Mouse (Mus musculus) testis, adult 2 months (tissue): Measurements from ENCODE around the gene Rbms1. TPM values are rescaled to one million over a fixed set of nuclear protein-coding genes. Genes with fewer than 3 reads are reported as not detected.

Source experiments
- H3K27ac ChIP-seq: fragments of 200-500 bp; 2 replicates; pipeline ENCODE4 v1.5.1; 2012; ENCODE audit warnings: low read depth, low read length; ENCODE audit not compliant: control insufficient read depth, insufficient read depth
- H3K27me3 ChIP-seq: fragments of 200-500 bp; 2 replicates; pipeline ENCODE4 v1.6.1; 2012; ENCODE audit warnings: mild to moderate bottlenecking, low read length, moderate library complexity; ENCODE audit not compliant: control insufficient read depth, insufficient read depth
- H3K36me3 ChIP-seq: fragments of 200-500 bp; 2 replicates; pipeline ENCODE4 v1.6.1; 2012; ENCODE audit warnings: mild to moderate bottlenecking, low read length; ENCODE audit not compliant: control insufficient read depth, insufficient read depth
- H3K4me1 ChIP-seq: fragments of 200-500 bp; 2 replicates; pipeline ENCODE4 v1.6.1; 2012; ENCODE audit warnings: low read length; ENCODE audit not compliant: control insufficient read depth, insufficient read depth
- H3K4me3 ChIP-seq: fragments of 200-500 bp; 2 replicates; pipeline ENCODE4 v1.5.1; 2012; ENCODE audit warnings: low read depth, mild to moderate bottlenecking, low read length, moderate library complexity, mixed read lengths; ENCODE audit not compliant: control insufficient read depth
- CTCF ChIP-seq: fragments of 200-500 bp; IDR thresholded peaks from 2 replicates; pipeline ENCODE4 v1.5.1; 2012; ENCODE audit warnings: low read depth, mild to moderate bottlenecking, inconsistent platforms, low read length, moderate library complexity; ENCODE audit not compliant: control insufficient read depth, insufficient read depth, insufficient replicate concordance
- POLR2A ChIP-seq: fragments of 200-500 bp; IDR thresholded peaks from 2 replicates; pipeline ENCODE4 v1.6.1; 2012; ENCODE audit warnings: low read depth, mild to moderate bottlenecking, inconsistent platforms, low read length, moderate library complexity; ENCODE audit not compliant: control insufficient read depth
- polyA plus RNA-seq: library from polyadenylated mRNA; depleted of rRNA; stranded (reverse); fragments of >200 nt; gene quantifications from 2 replicates; pipeline ENCODE4 v1.2.3, GENCODE M21; 2012

Gene Rbms1
- polyA plus RNA-seq, 1 experiment, result 284 TPM

DNA sequence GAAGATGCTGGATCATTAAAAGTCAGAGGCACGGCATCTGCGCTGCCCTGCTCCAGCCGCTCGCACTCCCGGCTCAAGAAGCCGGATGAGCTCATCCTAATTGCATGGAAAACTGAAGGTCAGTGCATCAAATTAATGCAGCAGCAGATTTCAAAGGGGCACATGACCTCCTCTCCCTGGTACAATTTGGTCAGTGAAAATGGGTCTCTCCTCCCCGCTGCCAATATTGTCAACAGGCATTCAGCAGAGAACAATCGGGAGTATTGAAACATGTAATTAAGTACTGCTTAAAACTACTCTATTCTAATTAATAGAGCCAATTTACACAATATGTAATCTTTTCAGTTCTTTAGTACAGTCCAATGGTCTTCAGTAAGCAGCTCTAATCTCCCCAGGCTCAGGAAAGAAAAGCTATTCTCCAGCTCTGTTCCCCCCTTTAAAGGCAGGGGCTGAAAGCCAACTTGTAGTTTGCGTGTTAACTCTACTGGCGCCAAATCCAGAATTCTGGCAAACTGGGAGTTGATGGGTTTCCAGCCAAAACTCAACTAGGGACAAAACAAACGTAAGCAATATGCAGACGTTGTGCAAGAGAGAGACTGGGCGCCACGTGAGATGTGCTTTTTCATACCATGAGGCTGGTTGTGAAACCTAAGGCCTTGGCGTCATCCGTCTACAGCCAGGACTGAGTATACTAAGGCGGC, 165.9 kb downstream of the Rbms1 start:
- peak overlapping the region; percentile 5; the same call in 1 of the 2 replicates for H3K27ac ChIP-seq
- no peaks in the 10 kb centered on the region for H3K36me3 ChIP-seq
- no peaks in the 10 kb centered on the region for H3K27me3 ChIP-seq
- TF ChIP-seq POLR2A (no peak), CTCF (no peak)
- H3K4me1 ChIP-seq, result no peaks in the 10 kb centered on the region
- no peak overlapping the region for H3K4me3 ChIP-seq

DNA sequence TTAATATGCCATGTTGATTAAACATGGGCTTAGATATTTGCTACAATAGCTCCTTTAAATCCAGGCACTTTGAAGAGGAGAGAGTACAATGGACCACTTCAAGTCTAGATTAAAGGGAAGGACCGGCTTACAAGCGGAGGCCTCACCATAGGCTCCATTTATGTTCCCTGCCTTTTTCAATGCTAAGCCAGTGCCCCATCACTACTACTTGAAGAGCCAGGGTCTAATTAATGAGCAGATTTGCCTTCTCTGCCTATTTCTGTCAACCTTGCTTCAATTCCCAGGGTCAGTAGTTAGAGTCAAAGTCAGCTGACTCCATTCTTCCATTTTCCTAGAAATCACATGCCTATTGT, 166.4 kb downstream of the Rbms1 start:
- TF ChIP-seq POLR2A (no peak), CTCF (no peak)
- Histone ChIP-seq H3K27me3 (no peaks in the 10 kb centered on the region), H3K27ac (no peak overlapping the region; the same call in 1 of the 2 replicates), H3K4me1 (no peaks in the 10 kb centered on the region), H3K4me3 (no peak overlapping the region), H3K36me3 (no peaks in the 10 kb centered on the region)

DNA sequence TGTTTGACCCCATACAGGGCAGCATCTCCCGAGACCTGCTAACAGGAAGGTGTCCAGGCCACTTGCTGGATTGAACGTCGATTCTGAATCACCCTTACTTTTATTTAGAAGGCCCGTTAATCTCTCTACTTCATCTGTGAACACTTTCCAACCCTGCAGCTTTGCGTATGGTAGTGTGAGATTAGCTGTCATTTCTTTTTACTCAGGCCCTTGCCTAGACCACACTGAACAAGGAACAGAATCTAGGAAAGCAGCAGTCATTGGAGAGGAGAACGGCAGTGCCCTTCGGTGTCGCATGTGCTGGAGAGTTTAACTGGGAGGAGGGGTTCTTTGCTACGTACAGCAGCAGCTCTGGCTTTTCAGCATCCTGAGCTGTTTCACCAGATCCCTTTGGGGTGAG, 167.1 kb downstream of the Rbms1 start:
- Histone ChIP-seq H3K27me3 (no peaks in the 10 kb centered on the region), H3K36me3 (no peaks in the 10 kb centered on the region), H3K4me3 (no peak overlapping the region), H3K27ac (no peak overlapping the region), H3K4me1 (no peaks in the 10 kb centered on the region)
- TF ChIP-seq POLR2A (no peak), CTCF (no peak)

DNA sequence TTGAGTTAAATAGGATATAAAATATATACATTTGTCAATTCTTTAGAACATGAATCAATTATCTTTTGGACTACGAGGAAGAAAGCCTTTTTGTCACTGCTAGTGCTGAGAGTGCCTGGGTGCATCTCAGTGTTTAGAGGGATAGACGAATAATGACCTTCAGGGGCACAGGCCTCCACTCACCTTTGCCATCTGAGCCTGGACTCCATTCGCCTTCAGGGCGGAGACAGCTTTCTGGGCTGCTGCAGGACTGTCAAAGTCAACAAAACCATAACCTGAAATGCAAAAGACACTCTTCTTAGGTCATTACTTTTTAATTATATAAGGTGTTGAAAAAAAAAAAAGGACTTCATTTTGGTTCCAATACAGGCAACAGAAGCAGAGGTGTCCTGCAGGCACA, 170.5 kb downstream of the Rbms1 start:
- Histone ChIP-seq H3K36me3 (no peaks in the 10 kb centered on the region), H3K4me1 (no peaks in the 10 kb centered on the region), H3K27ac (no peak overlapping the region), H3K4me3 (no peak overlapping the region), H3K27me3 (no peaks in the 10 kb centered on the region)
- TF ChIP-seq POLR2A (no peak), CTCF (no peak)

DNA sequence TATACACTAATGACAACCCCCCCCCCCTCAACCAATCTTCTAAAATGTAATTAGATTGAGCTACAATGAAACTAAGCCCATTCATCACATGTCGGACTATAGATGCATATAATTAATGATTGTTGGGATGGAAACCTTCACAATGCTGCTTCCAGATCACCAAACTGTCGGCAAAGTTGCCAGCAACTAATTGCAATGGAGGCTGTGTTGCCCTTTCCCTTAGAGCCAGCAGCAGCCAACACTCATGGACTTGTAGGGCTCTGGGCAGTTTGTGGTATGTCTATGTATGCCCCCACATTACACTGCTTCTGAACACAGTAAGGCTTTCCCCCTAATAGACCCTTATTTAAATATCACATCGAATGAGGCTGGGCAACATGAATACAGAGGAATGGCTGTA, 173.9 kb downstream of the Rbms1 start:
- TF ChIP-seq POLR2A (no peak), CTCF (no peak)
- Histone ChIP-seq H3K27ac (no peak overlapping the region), H3K4me3 (no peak overlapping the region), H3K4me1 (no peaks in the 10 kb centered on the region), H3K36me3 (no peaks in the 10 kb centered on the region), H3K27me3 (no peaks in the 10 kb centered on the region)

DNA sequence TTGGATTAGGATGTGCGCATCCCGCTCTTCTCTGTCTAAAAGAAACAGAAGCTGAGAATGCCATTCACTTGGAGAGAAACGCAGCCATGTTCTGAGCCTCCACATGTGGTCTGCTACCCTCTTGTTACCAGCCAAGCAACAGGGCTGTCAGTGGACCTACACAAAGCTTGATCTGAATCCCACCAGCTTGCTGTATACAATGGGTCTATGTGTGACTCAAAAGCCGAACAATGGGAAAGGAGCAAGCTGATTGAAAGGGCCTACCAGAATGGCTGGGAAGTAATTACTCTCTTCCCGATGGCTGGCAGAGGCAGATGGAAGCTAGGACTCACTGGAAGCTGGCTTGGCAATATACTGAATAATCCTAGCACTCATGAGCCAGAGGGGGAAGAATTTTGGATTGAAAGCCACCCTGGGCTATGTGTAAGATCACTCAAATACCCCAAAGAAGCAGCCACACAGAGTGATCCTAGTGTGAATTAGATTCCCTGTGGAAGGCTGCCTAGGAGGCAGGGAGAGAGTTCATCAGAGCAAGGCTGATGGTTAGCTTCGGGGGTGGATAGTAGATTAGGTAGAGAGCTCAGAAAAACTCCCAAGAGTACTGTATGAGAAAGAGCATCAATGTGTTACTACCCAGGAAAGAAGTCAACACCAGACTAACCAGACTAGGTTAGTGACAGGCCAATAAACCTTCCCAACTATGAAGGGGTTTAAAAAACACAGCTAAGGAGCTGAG, 174.7 kb downstream of the Rbms1 start:
- Histone ChIP-seq H3K27ac (no peak overlapping the region), H3K4me3 (no peak overlapping the region), H3K27me3 (no peaks in the 10 kb centered on the region), H3K36me3 (no peaks in the 10 kb centered on the region), H3K4me1 (no peaks in the 10 kb centered on the region)
- TF ChIP-seq CTCF, result no peak
- no peak for TF ChIP-seq POLR2A

DNA sequence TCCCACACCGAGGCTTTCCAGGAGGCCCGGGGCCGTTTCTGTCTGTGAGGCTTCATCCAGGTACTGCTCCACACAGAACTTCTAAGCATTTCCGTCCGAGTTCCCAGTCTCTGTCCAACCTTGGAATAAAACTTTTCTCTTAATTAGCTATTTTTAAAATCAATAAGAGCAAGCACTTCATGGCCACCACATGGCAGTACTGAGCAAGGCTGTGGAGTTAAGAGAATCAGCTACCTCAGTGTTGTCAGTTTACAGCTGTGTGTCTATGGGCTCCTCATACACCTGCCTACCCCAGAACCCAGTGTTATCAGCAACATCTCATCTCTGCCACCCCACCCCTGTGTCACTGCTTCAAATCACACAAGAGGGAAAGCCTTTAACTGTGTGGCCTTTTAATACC, 175.9 kb downstream of the Rbms1 start:
- no peaks in the 10 kb centered on the region for H3K27me3 ChIP-seq
- no peaks in the 10 kb centered on the region for H3K36me3 ChIP-seq
- no peaks in the 10 kb centered on the region for H3K4me1 ChIP-seq
- H3K4me3 ChIP-seq, result no peak overlapping the region
- TF ChIP-seq CTCF (no peak), POLR2A (no peak)
- no peak overlapping the region for H3K27ac ChIP-seq

DNA sequence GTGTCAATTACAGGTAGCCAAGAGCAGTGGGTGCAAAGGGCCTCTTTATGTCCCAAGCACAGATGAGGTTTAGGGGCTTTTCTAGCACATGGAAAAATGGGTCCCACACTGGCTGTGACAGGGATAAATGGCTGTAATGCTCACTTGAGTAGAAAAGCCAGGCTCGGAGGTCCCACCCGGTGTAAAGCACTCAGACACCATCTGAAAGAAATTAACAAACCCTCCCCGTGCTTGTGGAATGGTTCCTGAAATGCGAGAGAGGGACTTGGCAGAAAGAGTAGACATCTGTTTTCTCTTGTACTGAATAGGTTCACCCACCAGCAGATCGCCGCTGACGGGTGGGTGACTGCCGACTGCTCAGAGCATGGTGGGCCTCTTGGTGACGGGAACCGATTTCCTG, 176.7 kb downstream of the Rbms1 start:
- no peak overlapping the region for H3K27ac ChIP-seq
- no peak overlapping the region for H3K4me3 ChIP-seq
- no peaks in the 10 kb centered on the region for H3K27me3 ChIP-seq
- no peaks in the 10 kb centered on the region for H3K36me3 ChIP-seq
- H3K4me1 ChIP-seq, result no peaks in the 10 kb centered on the region
- TF ChIP-seq POLR2A (no peak), CTCF (no peak)
